Mouse (Mus musculus) embryonic facial prominence, embryonic 14.5 days (tissue): Measurements from ENCODE around the gene Hnf4a. TPM values are rescaled to one million over a fixed set of nuclear protein-coding genes. Genes with fewer than 3 reads are reported as not detected.
A peak's percentile ranks its signal among the peaks of the same experiment; 100 is the strongest.

Experiments used
- ATAC-seq: fragments of 200-750 bp; cut with Nextera tagmentation; 2 replicates; pipeline ENCODE4 v1.8.0; 2017; ENCODE audit warnings: low read depth, moderate number of reproducible peaks, moderate TSS enrichment
- DNase-seq: peaks from one replicate; pipeline ENCODE4 v3.0.0-alpha.2; 2015; ENCODE audit warnings: low spot score
- H3K27ac ChIP-seq: fragments of 300-500 bp; sonication (generic); replicated peaks from 2 replicates; pipeline ENCODE4 v1.5.1; 2014; ENCODE audit warnings: low read depth, mild to moderate bottlenecking, low read length, moderate library complexity
- H3K27me3 ChIP-seq: fragments of 300-500 bp; sonication (generic); replicated peaks from 2 replicates; pipeline ENCODE4 v1.6.1; 2014; ENCODE audit warnings: low read length; ENCODE audit not compliant: control insufficient read depth, insufficient read depth
- H3K36me3 ChIP-seq: fragments of 300-500 bp; sonication (generic); 2 replicates; pipeline ENCODE4 v1.6.1; 2014; ENCODE audit warnings: low read length, mixed read lengths; ENCODE audit not compliant: control insufficient read depth, insufficient read depth
- H3K4me1 ChIP-seq: fragments of 300-500 bp; sonication (generic); 2 replicates; pipeline ENCODE4 v1.6.1; 2014; ENCODE audit warnings: antibody characterized with exemption, low read length; ENCODE audit not compliant: control insufficient read depth, insufficient read depth
- H3K4me2 ChIP-seq: fragments of 300-500 bp; sonication (generic); 2 replicates; pipeline ENCODE4 v1.6.1; 2014; ENCODE audit warnings: low read depth, mild to moderate bottlenecking, low read length, moderate library complexity, mixed read lengths
- H3K4me3 ChIP-seq: fragments of 300-500 bp; sonication (generic); 2 replicates; pipeline ENCODE4 v1.5.1; 2014; ENCODE audit warnings: low read depth, mild to moderate bottlenecking, low read length
- H3K9ac ChIP-seq: fragments of 300-500 bp; sonication (generic); 2 replicates; pipeline ENCODE4 v1.6.1; 2014; ENCODE audit warnings: low read depth, mild to moderate bottlenecking, low read length, moderate library complexity, mixed read lengths
- H3K9me3 ChIP-seq: fragments of 300-500 bp; sonication (generic); 2 replicates; pipeline ENCODE4 v1.6.1; 2016; ENCODE audit warnings: low read length; ENCODE audit not compliant: control insufficient read depth
- WGBS: fragments of 180-500 bp; shearing (Covaris S2); extraction: QIAGEN DNeasy Blood & Tissue Kit; methylation state at CpG from one replicate; pipeline ENCODE4 v1.1.7; 2014; 5-methylcytosine and 5-hydroxymethylcytosine counted together
- polyA plus RNA-seq: library from polyadenylated mRNA; unstranded; fragments of >200 nt; fragmentation: Nextera tagmentation; extraction: Ambion mirVana; gene quantifications from 2 replicates; pipeline ENCODE4 v1.2.1, GENCODE M21; 2014

Gene Hnf4a
- polyA plus RNA-seq, 1 experiment from 2014 or later: not detected

GRCm38 (mm10) chr2:163546623-163547318 lies 40.2 kb downstream of the Hnf4a start:
- H3K9me3 ChIP-seq: no peaks in the 10 kb centered on the region
- no peak overlapping the region for H3K27ac ChIP-seq
- no peaks in the 10 kb centered on the region for H3K27me3 ChIP-seq
- H3K4me3 ChIP-seq: no peak overlapping the region
- 76% methylated on average over 14 of the region's 14 CpGs for WGBS
- ATAC-seq: no peak
- H3K4me1 ChIP-seq: no peaks in the 10 kb centered on the region
- no peaks in the 10 kb centered on the region for H3K36me3 ChIP-seq
- DNase-seq: no peak
- H3K9ac ChIP-seq: no peak overlapping the region
- no peak overlapping the region for H3K4me2 ChIP-seq

GRCm38 (mm10) chr2:163548822-163549221 lies 42.2 kb downstream of the Hnf4a start:
- Histone ChIP-seq H3K9ac (no peak overlapping the region), H3K36me3 (no peaks in the 10 kb centered on the region), H3K27ac (no peak overlapping the region), H3K4me3 (no peak overlapping the region), H3K4me2 (no peak overlapping the region), H3K27me3 (no peaks in the 10 kb centered on the region), H3K9me3 (no peaks in the 10 kb centered on the region), H3K4me1 (no peaks in the 10 kb centered on the region)
- 70% methylated on average over 6 of the region's 6 CpGs for WGBS
- DNase-seq (no peak), ATAC-seq (no peak)

GRCm38 (mm10) chr2:163549786-163550185 lies 43.2 kb downstream of the Hnf4a start:
- ATAC-seq: no peak
- H3K27ac ChIP-seq: no peak overlapping the region
- H3K36me3 ChIP-seq: no peaks in the 10 kb centered on the region
- DNase-seq: no peak
- WGBS: 36% methylated on average over 6 of the region's 6 CpGs
- no peaks in the 10 kb centered on the region for H3K4me1 ChIP-seq
- no peak overlapping the region for H3K4me3 ChIP-seq
- H3K4me2 ChIP-seq: no peak overlapping the region
- H3K27me3 ChIP-seq: no peaks in the 10 kb centered on the region
- no peak overlapping the region for H3K9ac ChIP-seq
- H3K9me3 ChIP-seq: no peaks in the 10 kb centered on the region

GRCm38 (mm10) chr2:163552518-163552929 lies 45.9 kb downstream of the Hnf4a start:
- Histone ChIP-seq H3K36me3 (no peaks in the 10 kb centered on the region), H3K9me3 (no peaks in the 10 kb centered on the region), H3K4me1 (no peaks in the 10 kb centered on the region), H3K4me2 (no peak overlapping the region), H3K27ac (no peak overlapping the region), H3K4me3 (no peak overlapping the region), H3K27me3 (no peaks in the 10 kb centered on the region), H3K9ac (no peak overlapping the region)
- no peak for ATAC-seq
- no peak for DNase-seq
- 81% methylated on average over 8 of the region's 8 CpGs for WGBS

- Histone ChIP-seq H3K27me3 (no peaks in the 10 kb centered on the region), H3K4me2 (no peak overlapping the region), H3K4me1 (no peaks in the 10 kb centered on the region), H3K36me3 (no peaks in the 10 kb centered on the region), H3K9ac (no peak overlapping the region), H3K27ac (no peak overlapping the region), H3K9me3 (no peaks in the 10 kb centered on the region), H3K4me3 (no peak overlapping the region)
- no peak for ATAC-seq
- 71% methylated on average over 4 of the region's 4 CpGs for WGBS
- DNase-seq: no peak
Measured at GRCm38 (mm10) chr2:163554425-163554982, 47.9 kb downstream of the Hnf4a start.

- Histone ChIP-seq H3K9me3 (no peaks in the 10 kb centered on the region), H3K27ac (no peak overlapping the region), H3K27me3 (no peaks in the 10 kb centered on the region), H3K9ac (no peak overlapping the region), H3K36me3 (no peaks in the 10 kb centered on the region), H3K4me3 (no peak overlapping the region), H3K4me1 (no peaks in the 10 kb centered on the region), H3K4me2 (no peak overlapping the region)
- ATAC-seq: no peak
- peak; percentile 12 for DNase-seq
- 78% methylated on average over 6 of the region's 6 CpGs for WGBS
Measured at GRCm38 (mm10) chr2:163554996-163555395, 48.4 kb downstream of the Hnf4a start.

- Histone ChIP-seq H3K27ac (no peak overlapping the region), H3K4me3 (no peak overlapping the region), H3K4me2 (no peak overlapping the region), H3K27me3 (no peaks in the 10 kb centered on the region), H3K36me3 (no peaks in the 10 kb centered on the region), H3K9ac (no peak overlapping the region), H3K4me1 (no peaks in the 10 kb centered on the region), H3K9me3 (no peaks in the 10 kb centered on the region)
- ATAC-seq (no peak; the same call in 1 of the 2 replicates), DNase-seq (no peak)
- 76% methylated on average over 13 of the region's 13 CpGs for WGBS
Measured at GRCm38 (mm10) chr2:163555417-163555816, 48.8 kb downstream of the Hnf4a start.

GRCm38 (mm10) chr2:163558548-163558947 lies 51.9 kb downstream of the Hnf4a start:
- DNase-seq (no peak), ATAC-seq (no peak)
- Histone ChIP-seq H3K4me1 (no peaks in the 10 kb centered on the region), H3K9ac (no peak overlapping the region), H3K4me2 (no peak overlapping the region), H3K36me3 (no peaks in the 10 kb centered on the region), H3K4me3 (no peak overlapping the region), H3K27me3 (no peaks in the 10 kb centered on the region), H3K9me3 (no peaks in the 10 kb centered on the region), H3K27ac (no peak overlapping the region)
- WGBS: 80% methylated on average over 1 of the region's 1 CpGs

GRCm38 (mm10) chr2:163559236-163559635 lies 52.6 kb downstream of the Hnf4a start:
- no peak for ATAC-seq
- Histone ChIP-seq H3K27ac (no peak overlapping the region), H3K4me2 (no peak overlapping the region), H3K9ac (no peak overlapping the region), H3K9me3 (no peaks in the 10 kb centered on the region), H3K27me3 (no peaks in the 10 kb centered on the region), H3K4me1 (no peaks in the 10 kb centered on the region), H3K4me3 (no peak overlapping the region), H3K36me3 (no peaks in the 10 kb centered on the region)
- WGBS: 87% methylated on average over 5 of the region's 5 CpGs
- DNase-seq: no peak
